Mouse (Mus musculus) kidney, adult 2 months (tissue): ENCODE results near the gene Celf3. TPM values are rescaled to one million over a fixed set of nuclear protein-coding genes. Genes with fewer than 3 reads are reported as not detected.
A peak's percentile ranks its signal among the peaks of the same experiment; 100 is the strongest.

Source experiments
- DNase-seq: peaks from one replicate; pipeline ENCODE4 v3.0.0; 2021
- H3K27ac ChIP-seq: fragments of 200-500 bp; 2 replicates; pipeline ENCODE4 v1.5.1; 2012; ENCODE audit warnings: low read depth, low read length, control low read depth, inconsistent platforms; ENCODE audit not compliant: insufficient read depth
- H3K27me3 ChIP-seq: fragments of 200-500 bp; replicated peaks from 2 replicates; pipeline ENCODE4 v1.6.1; 2012; ENCODE audit warnings: mild to moderate bottlenecking, moderate library complexity, low read length, inconsistent platforms; ENCODE audit not compliant: control insufficient read depth, insufficient read depth
- H3K36me3 ChIP-seq: fragments of 200-500 bp; 2 replicates; pipeline ENCODE4 v1.6.1; 2012; ENCODE audit warnings: mild to moderate bottlenecking, moderate library complexity, low read length, inconsistent platforms; ENCODE audit not compliant: control insufficient read depth, insufficient read depth
- H3K4me1 ChIP-seq: fragments of 200-500 bp; 2 replicates; pipeline ENCODE4 v1.6.1; 2011; ENCODE audit warnings: low read length; ENCODE audit not compliant: control insufficient read depth, insufficient read depth
- H3K4me3 ChIP-seq: fragments of 200-500 bp; 2 replicates; pipeline ENCODE4 v1.5.1; 2011; ENCODE audit warnings: mild to moderate bottlenecking, low read depth, low read length, control low read depth; ENCODE audit not compliant: insufficient read depth
- CTCF ChIP-seq: fragments of 200-500 bp; conservative IDR thresholded peaks from 2 replicates; pipeline ENCODE4 v1.5.1; 2011; ENCODE audit warnings: low read depth, mild to moderate bottlenecking, control low read depth, low read length, moderate library complexity, mixed read lengths; ENCODE audit not compliant: insufficient read depth, insufficient read length
- POLR2A ChIP-seq: fragments of 200-500 bp; IDR thresholded peaks from one replicate; pipeline ENCODE4 v1.6.1; 2011; ENCODE audit warnings: low read depth, low read length, control low read depth
- WGBS: fragments of 180-500 bp; shearing (Covaris S2); methylation state at CpG from one replicate; pipeline ENCODE4 v1.1.7; 2018; 5-methylcytosine and 5-hydroxymethylcytosine counted together
- polyA plus RNA-seq: library from polyadenylated mRNA; depleted of rRNA; stranded (reverse); fragments of >200 nt; gene quantifications from 2 replicates; pipeline ENCODE4 v1.2.3, GENCODE M21; 2012

The Celf3 gene
- polyA plus RNA-seq, 1 experiment: 1.6 TPM

- no peak for TF ChIP-seq CTCF
- no peak for TF ChIP-seq POLR2A
- no peaks in the 10 kb centered on the region for H3K4me1 ChIP-seq
- H3K27ac ChIP-seq: no peak overlapping the region
- no peak overlapping the region for H3K4me3 ChIP-seq
- no peak for DNase-seq
- H3K27me3 ChIP-seq: 0 out of 2 replicates have a peak, but pooled peaks cover 1% of the 10 kb centered on the region
- 55% methylated on average over 10 of the region's 10 CpGs for WGBS
- no peaks in the 10 kb centered on the region for H3K36me3 ChIP-seq
Measured at GRCm38 (mm10) chr3:94473115-94473505, 5.0 kb upstream of the Celf3 start.

GRCm38 (mm10) chr3:94473567-94474232, 4.4 kb upstream of the Celf3 start:
- 77% methylated on average over 5 of the region's 5 CpGs for WGBS
- TF ChIP-seq POLR2A (no peak), CTCF (no peak)
- 0 out of 2 replicates have a peak, but pooled peaks cover 1% of the 10 kb centered on the region for H3K27me3 ChIP-seq

DNA sequence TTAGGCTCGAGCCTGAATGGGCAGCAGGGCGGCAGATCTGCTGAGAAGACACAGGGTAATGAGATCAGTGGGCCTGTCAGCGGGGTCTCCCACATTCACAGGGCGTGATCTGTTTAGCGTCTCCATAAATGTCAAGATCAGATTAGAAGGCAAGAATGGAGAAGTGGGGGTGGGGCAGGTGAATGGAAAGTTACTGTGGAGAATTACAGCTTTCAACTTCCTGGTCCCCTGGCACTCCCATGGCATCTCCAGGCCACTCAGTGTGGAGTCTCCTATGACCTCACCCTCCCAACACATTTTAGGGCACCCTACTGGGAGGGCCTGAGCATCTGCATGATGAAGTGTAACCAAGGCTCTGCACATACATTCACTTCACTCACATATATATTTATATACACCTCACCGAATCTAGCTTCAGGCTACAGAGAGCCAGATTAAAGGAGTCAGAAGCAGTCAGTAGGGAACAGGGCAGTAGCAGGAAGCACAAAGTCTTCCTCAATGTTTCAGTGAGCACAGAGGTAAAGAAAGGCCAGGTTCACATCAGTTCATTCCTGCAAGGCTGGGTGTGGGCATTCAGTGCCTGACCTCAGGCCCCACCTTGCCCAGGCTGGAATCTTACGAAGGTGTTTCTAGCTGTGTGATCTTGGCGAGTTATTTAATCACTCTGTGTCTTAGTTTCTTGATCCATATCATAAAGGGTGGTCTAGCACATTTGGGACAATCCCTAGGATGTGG, 1.6 kb upstream of the Celf3 start:
- no peak overlapping the region for H3K4me3 ChIP-seq
- H3K4me1 ChIP-seq: no peaks in the 10 kb centered on the region
- WGBS: 53% methylated on average over 8 of the region's 8 CpGs
- H3K27ac ChIP-seq: no peak overlapping the region; the same call in 1 of the 2 replicates
- DNase-seq: peak; percentile 48
- TF ChIP-seq POLR2A: no peak
- TF ChIP-seq CTCF: no peak
- 0 out of 2 replicates have a peak, but pooled peaks cover 1% of the 10 kb centered on the region for H3K27me3 ChIP-seq
- no peaks in the 10 kb centered on the region for H3K36me3 ChIP-seq

More at GRCm38 (mm10) chr3:94473567-94474232, 4.4 kb upstream of the Celf3 start:
- H3K4me3 ChIP-seq: no peak overlapping the region
- no peaks in the 10 kb centered on the region for H3K36me3 ChIP-seq
- no peaks in the 10 kb centered on the region for H3K4me1 ChIP-seq
- no peak for DNase-seq
- no peak overlapping the region for H3K27ac ChIP-seq

- DNase-seq: no peak
- TF ChIP-seq POLR2A: no peak
- no peak for TF ChIP-seq CTCF
- H3K4me1 ChIP-seq: no peaks in the 10 kb centered on the region
- H3K27me3 ChIP-seq: 0 out of 2 replicates have a peak, but pooled peaks cover 1% of the 10 kb centered on the region
- no peak overlapping the region for H3K4me3 ChIP-seq
- WGBS: 74% methylated on average over 4 of the region's 4 CpGs
- H3K27ac ChIP-seq: no peak overlapping the region
- H3K36me3 ChIP-seq: no peaks in the 10 kb centered on the region
Measured at GRCm38 (mm10) chr3:94477444-94477843, 651 bp upstream of the Celf3 start.

DNA sequence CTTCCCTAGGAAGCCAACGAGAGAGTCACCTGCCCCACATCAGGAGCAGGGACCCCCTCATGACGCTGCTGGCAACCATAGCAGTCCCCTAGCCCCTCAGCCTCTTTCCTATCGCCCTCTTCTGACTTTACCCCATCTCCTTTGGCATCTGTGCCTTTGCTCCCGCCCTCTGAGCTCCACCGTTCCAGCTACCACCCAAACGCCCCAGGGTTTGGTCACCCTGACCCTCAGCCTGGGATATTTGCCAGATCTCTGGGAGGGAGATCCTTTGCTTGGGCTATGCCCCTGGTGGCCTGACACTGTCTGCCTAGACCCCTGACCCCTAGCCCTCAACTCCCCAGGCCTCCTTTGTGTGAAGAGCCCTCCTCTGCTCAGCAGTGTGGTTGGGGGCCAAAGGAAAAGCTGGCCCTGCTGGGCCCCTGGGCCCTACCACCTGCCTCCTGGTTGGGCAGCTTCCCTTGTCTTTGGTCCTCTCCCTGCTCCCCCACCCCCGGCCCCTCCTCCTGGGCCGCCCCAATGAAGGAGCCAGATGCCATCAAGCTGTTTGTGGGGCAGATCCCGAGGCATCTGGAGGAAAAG, 585 bp downstream of the Celf3 start:
- 13% methylated on average over 9 of the region's 9 CpGs for WGBS
- TF ChIP-seq CTCF (no peak), POLR2A (no peak)
- Histone ChIP-seq H3K4me1 (no peaks in the 10 kb centered on the region), H3K27ac (no peak overlapping the region), H3K27me3 (no peaks in the 10 kb centered on the region), H3K4me3 (no peak overlapping the region), H3K36me3 (no peaks in the 10 kb centered on the region)
- DNase-seq: no peak

GRCm38 (mm10) chr3:94479564-94479963, 1.5 kb downstream of the Celf3 start:
- Histone ChIP-seq H3K27me3 (no peaks in the 10 kb centered on the region), H3K36me3 (no peaks in the 10 kb centered on the region), H3K4me3 (no peak overlapping the region), H3K4me1 (no peaks in the 10 kb centered on the region), H3K27ac (no peak overlapping the region)
- no peak for DNase-seq
- TF ChIP-seq POLR2A (no peak), CTCF (no peak)
- WGBS: 9% methylated on average over 11 of the region's 11 CpGs
